Mouse (Mus musculus) left cerebral cortex, adult 11 months (tissue): ENCODE results near the gene Tmem53.
A peak's percentile ranks its signal among the peaks of the same experiment; 100 is the strongest.

Experiments used
- DNase-seq: peaks from one replicate; pipeline ENCODE4 v3.0.0; 2022; ENCODE audit warnings: low spot score

Tmem53 gene

DNA sequence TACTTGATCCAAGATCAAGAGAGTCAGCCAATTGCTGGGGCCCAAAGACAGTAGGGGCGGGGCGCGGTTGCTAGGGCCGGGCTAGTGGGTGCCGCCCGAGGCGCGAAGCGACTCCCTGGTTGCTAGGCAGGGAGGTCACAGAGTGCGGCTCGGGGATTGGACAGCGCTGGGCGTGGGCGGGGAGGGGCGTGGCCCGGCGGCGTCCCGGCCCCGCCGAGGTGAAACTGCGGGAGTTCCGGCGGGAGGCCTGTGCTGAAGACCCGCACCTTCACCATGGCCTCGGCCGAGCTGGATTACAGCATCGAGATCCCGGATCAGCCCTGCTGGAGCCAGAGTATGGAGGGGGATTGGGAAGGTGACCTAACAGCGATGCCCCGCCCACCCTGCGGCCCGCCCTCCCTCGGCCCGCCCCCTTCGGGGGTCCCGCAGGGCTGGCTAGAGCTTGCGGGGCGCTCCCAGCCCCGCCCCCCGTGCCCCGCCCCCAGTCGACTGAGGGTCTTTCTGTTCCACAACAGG is at the start of gene Tmem53, which contains the start of gene Armh1:
Gene Tmem53 (plus strand): TSS at position 151 of the 516 bp plus-strand sequence.
Gene Armh1 (minus strand): TSS at position 325 of the 516 bp plus-strand sequence.
- peak; percentile 63 for DNase-seq

DNA sequence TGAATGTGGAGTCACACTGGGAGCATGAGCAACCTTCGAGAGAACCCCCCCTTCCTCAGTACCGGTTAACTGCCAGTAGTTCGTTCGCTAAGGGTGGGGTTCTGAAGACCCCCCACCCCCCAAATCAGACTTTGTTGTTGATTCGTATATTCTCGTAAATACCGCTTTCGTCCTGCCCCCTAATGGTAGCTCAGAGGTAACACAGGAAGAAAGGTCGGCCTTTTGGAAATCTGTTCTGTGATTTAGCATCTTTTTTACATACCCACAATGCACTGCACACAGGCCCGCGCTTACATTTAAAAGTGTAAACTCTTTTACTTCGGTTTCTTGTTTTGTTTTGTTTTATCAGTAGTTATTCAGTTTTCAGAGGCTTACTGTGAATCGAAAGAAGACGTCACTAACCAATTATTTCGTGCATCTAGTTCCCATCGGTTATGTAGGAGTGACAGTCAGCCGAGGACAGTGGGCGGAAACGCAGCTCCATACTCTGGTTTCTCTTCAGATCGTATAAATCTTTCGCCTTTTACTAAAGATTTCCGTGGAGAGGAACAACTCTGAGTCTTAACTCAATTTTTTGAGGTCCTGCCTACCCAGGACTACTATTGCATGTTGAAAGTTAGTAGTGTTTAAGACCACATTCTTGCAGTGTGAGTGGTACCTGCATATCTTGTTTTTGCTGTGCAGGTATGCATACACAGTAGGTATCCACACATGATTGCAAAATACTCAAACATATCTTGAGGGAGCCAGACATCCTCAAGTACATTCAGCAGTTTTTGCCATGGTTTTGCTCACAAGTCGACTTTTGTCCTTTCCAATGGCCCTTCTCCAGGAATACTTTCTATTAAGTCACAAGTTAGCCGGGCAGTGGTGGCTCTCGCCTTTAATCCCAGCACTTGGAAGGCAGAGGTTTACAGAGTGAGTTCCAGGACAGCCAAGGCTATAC is 49.4 kb upstream of the Tmem53 start:
- DNase-seq: no peak

GRCm38 (mm10) chr4:117202992-117203354 is 48.8 kb upstream of the Tmem53 start:
- no peak for DNase-seq

GRCm38 (mm10) chr4:117209592-117209991 is 42.2 kb upstream of the Tmem53 start:
- no peak for DNase-seq

- peak; percentile 52 for DNase-seq
These were observed 41.3 kb upstream of the Tmem53 start for GRCm38 (mm10) chr4:117210147-117211074.

DNA sequence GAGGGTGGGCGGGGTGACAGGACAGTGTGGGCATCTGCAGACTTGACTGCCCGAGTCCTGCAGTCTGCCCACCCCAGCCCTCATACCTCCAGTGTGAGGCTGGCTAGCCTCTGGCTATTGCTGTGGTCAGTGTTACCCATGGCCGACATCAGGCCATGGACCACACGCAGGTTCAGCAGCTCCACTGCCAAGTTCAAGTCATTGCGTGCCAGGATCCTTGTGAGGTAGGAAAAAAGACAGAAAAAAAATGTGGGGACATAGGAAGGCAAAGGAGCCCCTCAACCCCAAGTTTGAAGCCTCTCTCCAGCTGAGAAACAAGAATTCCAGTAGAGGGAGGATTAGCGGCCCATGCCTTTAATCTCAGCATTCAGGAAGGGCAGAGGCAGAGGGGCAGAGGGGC is 37.5 kb upstream of the Tmem53 start:
- no peak for DNase-seq

- DNase-seq: no peak
These were observed 34.7 kb upstream of the Tmem53 start for GRCm38 (mm10) chr4:117217029-117217428.

- no peak for DNase-seq
These were observed 33.1 kb upstream of the Tmem53 start for GRCm38 (mm10) chr4:117218517-117219219.

- DNase-seq: no peak
These were observed 30.8 kb upstream of the Tmem53 start for GRCm38 (mm10) chr4:117220741-117221515.

DNA sequence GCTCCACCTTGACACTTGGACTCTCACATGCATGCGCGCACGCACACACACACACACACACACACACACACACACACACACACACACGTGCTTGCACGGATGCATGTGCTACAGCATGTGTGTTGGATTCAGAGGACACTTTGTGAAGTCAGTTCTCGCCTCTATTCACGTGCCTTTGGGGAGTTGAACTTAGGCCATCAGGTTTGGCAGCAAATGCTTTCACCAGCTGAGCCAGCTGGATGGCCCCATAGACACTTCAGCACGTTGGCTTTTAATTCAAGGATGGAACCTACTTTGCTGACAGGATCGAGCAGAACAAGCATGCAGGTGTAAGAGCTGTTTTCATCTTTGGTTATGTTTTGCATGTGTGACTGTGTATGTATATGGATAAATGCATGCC is 29.9 kb upstream of the Tmem53 start:
- no peak for DNase-seq

GRCm38 (mm10) chr4:117223001-117223400 is 28.8 kb upstream of the Tmem53 start:
- DNase-seq: no peak

GRCm38 (mm10) chr4:117224122-117224521 is 27.6 kb upstream of the Tmem53 start:
- no peak for DNase-seq

- DNase-seq: no peak
These were observed 26.5 kb upstream of the Tmem53 start for GRCm38 (mm10) chr4:117225250-117225649.

GRCm38 (mm10) chr4:117229590-117229989 is 22.2 kb upstream of the Tmem53 start:
- no peak for DNase-seq

GRCm38 (mm10) chr4:117230331-117230730 is 21.4 kb upstream of the Tmem53 start:
- DNase-seq: no peak

GRCm38 (mm10) chr4:117231208-117231607 is 20.5 kb upstream of the Tmem53 start:
- DNase-seq: no peak

- no peak for DNase-seq
These were observed 17.5 kb upstream of the Tmem53 start for GRCm38 (mm10) chr4:117234166-117234741.

DNA sequence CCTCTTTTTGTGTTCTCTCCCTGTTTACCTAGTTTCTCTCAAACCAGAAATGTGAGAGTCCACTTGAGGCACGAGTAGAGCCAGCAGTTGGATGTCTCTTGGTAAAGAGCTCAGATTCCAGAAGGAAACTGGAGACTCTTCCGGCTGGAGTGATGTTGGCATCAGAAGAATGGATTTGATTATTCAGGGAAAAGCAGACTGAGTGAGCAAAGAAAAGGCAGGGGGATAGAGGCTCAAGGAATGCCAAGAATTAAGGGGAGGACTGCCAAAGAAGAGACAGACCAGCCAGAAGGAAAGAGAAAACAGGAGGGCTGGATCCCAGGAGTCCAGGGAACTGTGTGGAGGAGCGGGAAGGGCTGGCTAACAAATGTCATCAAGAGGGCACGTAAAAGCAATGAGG is 15.9 kb upstream of the Tmem53 start:
- no peak for DNase-seq

DNA sequence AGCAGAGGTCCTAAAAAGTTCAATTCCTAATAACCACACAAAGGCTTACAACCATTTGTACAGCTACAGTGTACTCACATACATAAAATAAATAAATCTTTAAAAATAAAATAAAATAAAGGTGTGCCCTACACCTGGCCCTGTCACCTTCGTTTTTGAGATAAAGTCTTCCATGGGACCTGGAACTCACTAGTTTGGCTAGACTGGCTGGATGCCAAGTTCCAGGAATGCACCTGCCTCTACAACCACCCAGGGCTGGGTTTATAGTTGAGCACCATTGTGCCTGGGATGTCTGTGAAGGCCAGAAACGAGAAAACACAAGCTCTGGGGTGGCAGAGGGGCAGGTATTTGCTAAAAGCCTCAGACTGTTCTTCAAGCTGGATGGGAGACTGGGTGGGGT is 12.6 kb upstream of the Tmem53 start:
- DNase-seq: no peak

- DNase-seq: no peak
These were observed 10.9 kb upstream of the Tmem53 start for GRCm38 (mm10) chr4:117240867-117241266.

GRCm38 (mm10) chr4:117250982-117251381 is 769 bp upstream of the Tmem53 start:
- DNase-seq: no peak
